9 mouse cellular contexts compared by ENCODE assay signal in the genomic region with DNA sequence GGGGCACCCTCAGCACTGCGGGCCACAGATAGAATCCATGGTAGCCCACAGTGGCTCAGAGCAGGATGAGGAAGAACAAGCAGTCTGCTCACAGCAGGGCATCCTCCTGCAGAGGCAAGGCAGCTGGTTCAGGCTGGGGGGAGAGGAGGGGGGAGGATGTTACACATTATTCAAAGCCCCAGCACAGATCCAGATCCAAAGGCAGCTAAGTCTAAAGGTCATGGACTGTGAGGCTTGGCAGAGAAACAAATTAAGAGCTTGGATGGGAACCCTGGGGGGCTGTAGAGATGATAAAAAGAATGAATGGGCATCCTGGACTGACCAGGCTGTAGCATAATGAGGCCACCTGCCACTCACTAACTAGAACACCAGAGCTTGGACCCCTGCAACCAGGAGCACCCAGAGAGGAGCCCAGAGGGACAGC. TPM values are rescaled to one million over a fixed set of nuclear protein-coding genes. Genes with fewer than 3 reads are reported as not detected.
A peak's percentile ranks its signal among the peaks of the same experiment; 100 is the strongest.
DNase-seq lines count a peak whose midpoint lies in the region; ATAC-seq and TF ChIP-seq lines count a peak whose summit lies in the region.
"Had no signal": no experiment of that assay in that cellular context is flagged by ENCODE, and none has a peak within 500 bp of the region (broad histone marks: within the 10 kb centered on the region; RNA-seq: fewer than 3 reads in every experiment).

No protein-coding gene starts in this region.

- 0 out of 2 replicates have a peak overlapping the region, but pooled peaks have one; percentile 16 for H3K9ac ChIP-seq in intestine, embryonic 16.5 days (ENCODE audit: low read depth, low read length)
- no peak overlapping the region for H3K9ac ChIP-seq in midbrain, embryonic 11.5 days (ENCODE audit: low read length)
- no peak overlapping the region for H3K9ac ChIP-seq in stomach, postnatal 0 days (ENCODE audit: low read length)
- H3K9ac ChIP-seq: lung, embryonic 14.5 days had no signal

- no peak for TF ChIP-seq CTCF in stomach, postnatal 0 days (IDR thresholded peaks at IDR 0.05; ENCODE audit: low read depth)

- no peaks in the 10 kb centered on the region for H3K36me3 ChIP-seq in intestine, embryonic 16.5 days (ENCODE audit: control insufficient read depth, insufficient read depth, low read length)
- H3K36me3 ChIP-seq in midbrain, embryonic 11.5 days (ENCODE audit: control insufficient read depth, insufficient read depth, low read length): no peaks in the 10 kb centered on the region
- no peaks in the 10 kb centered on the region for H3K36me3 ChIP-seq in stomach, postnatal 0 days (ENCODE audit: control insufficient read depth, insufficient read depth, low read length)

- H3K9me3 ChIP-seq in intestine, embryonic 16.5 days (ENCODE audit: control insufficient read depth, low read length): no peaks in the 10 kb centered on the region
- H3K9me3 ChIP-seq in midbrain, embryonic 11.5 days (ENCODE audit: control insufficient read depth, low read length): no peaks in the 10 kb centered on the region
- no peaks in the 10 kb centered on the region for H3K9me3 ChIP-seq in stomach, postnatal 0 days (ENCODE audit: control insufficient read depth, low read length)

- peak; percentile 41 for ATAC-seq in intestine, embryonic 16.5 days
- ATAC-seq in midbrain, embryonic 11.5 days (ENCODE audit: low FRiP score): peak; percentile 60
- no peak for ATAC-seq in stomach, postnatal 0 days (ENCODE audit: low FRiP score, low TSS enrichment)

- no peak for TF ChIP-seq EP300 in stomach, postnatal 0 days (optimal IDR thresholded peaks at IDR 0.05)

- peaks cover 62% of the 10 kb centered on the region for H3K4me1 ChIP-seq in intestine, embryonic 16.5 days (ENCODE audit: control insufficient read depth, insufficient read depth, low read length)
- peaks cover 24% of the 10 kb centered on the region for H3K4me1 ChIP-seq in midbrain, embryonic 11.5 days (ENCODE audit: control insufficient read depth, insufficient read depth, low read length)
- peaks cover 18% of the 10 kb centered on the region for H3K4me1 ChIP-seq in stomach, postnatal 0 days (replicated peaks; ENCODE audit: control insufficient read depth, insufficient read depth)

- no peak overlapping the region for H3K4me3 ChIP-seq in intestine, embryonic 16.5 days (ENCODE audit: low read length)
- H3K4me3 ChIP-seq in midbrain, embryonic 11.5 days (ENCODE audit: low read depth, low read length): no peak overlapping the region
- no peak overlapping the region for H3K4me3 ChIP-seq in stomach, postnatal 0 days (ENCODE audit: low read depth, low read length)

- peak; percentile 35 for DNase-seq in ES-CJ7 (ENCODE audit: low read depth, low spot score)
- DNase-seq in ZHBTc4 (ENCODE audit: low read depth, low spot score): peak; percentile 55
- DNase-seq in midbrain, embryonic 11.5 days (ENCODE audit: low spot score, missing footprints): no peak
- no peak for DNase-seq in cerebellum, adult 9-11 months
- no peak for DNase-seq in ovary, postnatal 14 days (ENCODE audit: low spot score)
- DNase-seq in stomach, postnatal 0 days (ENCODE audit: low spot score): no peak
- DNase-seq: heart, postnatal 4 days; lung, embryonic 14.5 days had no signal

- no peak overlapping the region for H3K4me2 ChIP-seq in intestine, embryonic 16.5 days (ENCODE audit: low read depth, low read length)
- H3K4me2 ChIP-seq in midbrain, embryonic 11.5 days: no peak overlapping the region
- H3K4me2 ChIP-seq in stomach, postnatal 0 days (replicated peaks; ENCODE audit: low read depth): no peak overlapping the region
- H3K4me2 ChIP-seq: lung, embryonic 14.5 days had no signal

- H3K27ac ChIP-seq in intestine, embryonic 16.5 days (ENCODE audit: low read length): no peak overlapping the region
- H3K27ac ChIP-seq in midbrain, embryonic 11.5 days (ENCODE audit: low read depth, low read length): no peak overlapping the region
- no peak overlapping the region for H3K27ac ChIP-seq in stomach, postnatal 0 days (replicated peaks)

- H3K27me3 ChIP-seq in intestine, embryonic 16.5 days (replicated peaks; ENCODE audit: control insufficient read depth, insufficient read depth, low read length): no peaks in the 10 kb centered on the region
- H3K27me3 ChIP-seq in midbrain, embryonic 11.5 days (ENCODE audit: control insufficient read depth, insufficient read depth, low read length): no peaks in the 10 kb centered on the region; the same call in 1 of the 2 replicates
- no peaks in the 10 kb centered on the region for H3K27me3 ChIP-seq in stomach, postnatal 0 days (ENCODE audit: control insufficient read depth, insufficient read depth, low read length)

- 76% methylated on average over 1 of the region's 1 CpGs for WGBS in intestine, embryonic 16.5 days
- 47% methylated on average over 1 of the region's 1 CpGs for whole genome bisulfite sequencing in midbrain, embryonic 11.5 days
- whole genome bisulfite sequencing in stomach, postnatal 0 days: 89% methylated on average over 1 of the region's 1 CpGs

RNA-seq across cellular contexts. Expression of a gene that starts 28.7 kb away (rescaled TPM):
- 8.3 and 8.8 TPM in 2 replicates for polyA plus RNA-seq in intestine, embryonic 16.5 days (2015; fragmentation: Nextera tagmentation; extraction: Ambion mirVana)
- polyA plus RNA-seq in midbrain, embryonic 11.5 days (2014; fragmentation: Nextera tagmentation; extraction: Ambion mirVana): 6.7 and 7.3 TPM in 2 replicates
- polyA plus RNA-seq in stomach, postnatal 0 days (2015; fragmentation: Nextera tagmentation; extraction: Ambion mirVana): 3.1 and 4.2 TPM in 2 replicates

Comparison
In these comparisons a context has a peak if more than half of its experiments do, and no peak if none do; other contexts are left out.
1. DNase-seq: peak in ES-CJ7 (single experiment) and ZHBTc4 (single experiment); none in midbrain, embryonic 11.5 days (single experiment), cerebellum, adult 9-11 months (single experiment), ovary, postnatal 14 days (single experiment) and stomach, postnatal 0 days (single experiment).